Mouse (Mus musculus) stomach, embryonic 14.5 days (tissue): ENCODE measurements around the gene Sgo1. TPM values are rescaled to one million over a fixed set of nuclear protein-coding genes. Genes with fewer than 3 reads are reported as not detected.

Experiments used
- ATAC-seq: fragments of 200-750 bp; cut with Nextera tagmentation; 2 replicates; pipeline ENCODE4 v1.8.0; 2017; ENCODE audit warnings: low read depth, moderate TSS enrichment; ENCODE audit not compliant: insufficient number of reproducible peaks, insufficient read depth, low FRiP score
- H3K27ac ChIP-seq: fragments of 300-500 bp; sonication (generic); 2 replicates; pipeline ENCODE4 v1.5.1; 2014; ENCODE audit warnings: mild to moderate bottlenecking, low read length, moderate library complexity, mixed read lengths
- H3K27me3 ChIP-seq: fragments of 300-500 bp; sonication (generic); 2 replicates; pipeline ENCODE4 v1.6.1; 2014; ENCODE audit warnings: low read length, control low read depth, mixed read lengths; ENCODE audit not compliant: control insufficient read depth, insufficient read depth
- H3K36me3 ChIP-seq: fragments of 300-500 bp; sonication (generic); 2 replicates; pipeline ENCODE4 v1.6.1; 2014; ENCODE audit warnings: mild to moderate bottlenecking, control low read depth, low read length, moderate library complexity, mixed read lengths; ENCODE audit not compliant: control insufficient read depth, insufficient read depth
- H3K4me1 ChIP-seq: fragments of 300-500 bp; sonication (generic); 2 replicates; pipeline ENCODE4 v1.6.1; 2014; ENCODE audit warnings: low read length, control low read depth, mixed read lengths; ENCODE audit not compliant: control insufficient read depth, insufficient read depth
- H3K4me2 ChIP-seq: fragments of 300-500 bp; sonication (generic); replicated peaks from 2 replicates; pipeline ENCODE4 v1.6.1; 2014; ENCODE audit warnings: low read depth, low read length, control low read depth
- H3K4me3 ChIP-seq: fragments of 300-500 bp; sonication (generic); 2 replicates; pipeline ENCODE4 v1.5.1; 2014; ENCODE audit warnings: low read depth, low read length, control low read depth
- H3K9ac ChIP-seq: fragments of 300-500 bp; sonication (generic); replicated peaks from 2 replicates; pipeline ENCODE4 v1.6.1; 2014; ENCODE audit warnings: low read depth, mild to moderate bottlenecking, control low read depth, low read length, moderate library complexity, mixed read lengths
- H3K9me3 ChIP-seq: fragments of 300-500 bp; sonication (generic); 2 replicates; pipeline ENCODE4 v1.6.1; 2016; ENCODE audit warnings: low read depth, low read length, control low read depth; ENCODE audit not compliant: control insufficient read depth
- WGBS: fragments of 180-500 bp; shearing (Covaris S2); extraction: QIAGEN DNeasy Blood & Tissue Kit; methylation state at CpG from one replicate; pipeline ENCODE4 v1.1.7; 2014; 5-methylcytosine and 5-hydroxymethylcytosine counted together
- polyA plus RNA-seq: library from polyadenylated mRNA; unstranded; fragments of >200 nt; fragmentation: Nextera tagmentation; extraction: Ambion mirVana; gene quantifications from 2 replicates; pipeline ENCODE4 v1.2.1, GENCODE M21; 2014

Gene Sgo1
- polyA plus RNA-seq, 1 experiment from 2014 or later = 47.0 TPM

DNA sequence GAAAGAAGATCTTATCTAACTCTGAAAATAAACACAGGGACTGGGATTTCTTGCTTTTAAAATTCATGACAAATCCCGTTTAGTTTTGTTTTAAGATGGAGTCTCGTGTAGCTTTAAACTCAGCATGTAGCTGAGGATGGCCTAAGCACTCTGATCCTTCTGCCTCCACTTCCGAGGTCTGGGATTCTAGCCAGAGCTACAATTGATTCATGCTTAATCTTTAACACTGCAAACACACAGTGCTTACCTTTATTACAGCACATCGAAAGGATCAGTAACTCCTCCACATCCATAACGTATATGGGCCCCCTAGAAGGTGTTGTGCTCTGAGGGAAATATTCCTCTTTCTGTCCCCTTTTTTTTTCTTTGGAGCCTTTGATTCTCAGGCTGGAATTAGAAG is 61.0 kb downstream of the Sgo1 start:
- no peaks in the 10 kb centered on the region for H3K4me1 ChIP-seq
- H3K27ac ChIP-seq = no peak overlapping the region
- ATAC-seq = no peak
- no peak overlapping the region for H3K9ac ChIP-seq
- H3K4me3 ChIP-seq = no peak overlapping the region
- 53% methylated on average over 5 of the region's 5 CpGs for WGBS
- no peaks in the 10 kb centered on the region for H3K27me3 ChIP-seq
- H3K36me3 ChIP-seq = peaks cover 3% of the 10 kb centered on the region; the same call in 1 of the 2 replicates
- H3K4me2 ChIP-seq = no peak overlapping the region
- no peaks in the 10 kb centered on the region for H3K9me3 ChIP-seq

DNA sequence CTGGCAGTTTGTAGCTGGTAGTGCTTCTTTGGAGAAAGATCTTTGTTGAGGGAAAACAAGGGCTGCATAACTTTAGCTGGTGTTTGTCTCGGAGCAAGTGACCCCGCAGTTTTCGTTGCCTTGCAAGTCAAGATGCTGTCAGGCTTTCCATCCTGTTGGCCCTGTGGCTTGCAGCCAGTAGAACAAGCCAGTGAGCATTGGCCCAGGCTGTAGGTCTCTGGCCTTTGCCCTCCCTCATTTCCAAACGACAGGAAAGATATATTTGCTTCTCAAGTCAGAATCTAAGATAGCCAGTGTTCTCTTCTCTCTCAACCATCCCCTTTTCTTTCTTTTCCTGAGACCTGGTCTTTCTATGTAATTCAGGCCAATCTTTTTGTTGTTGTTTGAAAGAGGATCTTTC is 61.6 kb downstream of the Sgo1 start:
- H3K36me3 ChIP-seq = peaks cover under 1% of the 10 kb centered on the region; the same call in 1 of the 2 replicates
- 69% methylated on average over 4 of the region's 4 CpGs for WGBS
- H3K9me3 ChIP-seq = no peaks in the 10 kb centered on the region
- H3K4me1 ChIP-seq = no peaks in the 10 kb centered on the region
- H3K27ac ChIP-seq = no peak overlapping the region
- no peak overlapping the region for H3K9ac ChIP-seq
- H3K4me3 ChIP-seq = no peak overlapping the region
- no peak overlapping the region for H3K4me2 ChIP-seq
- ATAC-seq = no peak
- H3K27me3 ChIP-seq = no peaks in the 10 kb centered on the region

DNA sequence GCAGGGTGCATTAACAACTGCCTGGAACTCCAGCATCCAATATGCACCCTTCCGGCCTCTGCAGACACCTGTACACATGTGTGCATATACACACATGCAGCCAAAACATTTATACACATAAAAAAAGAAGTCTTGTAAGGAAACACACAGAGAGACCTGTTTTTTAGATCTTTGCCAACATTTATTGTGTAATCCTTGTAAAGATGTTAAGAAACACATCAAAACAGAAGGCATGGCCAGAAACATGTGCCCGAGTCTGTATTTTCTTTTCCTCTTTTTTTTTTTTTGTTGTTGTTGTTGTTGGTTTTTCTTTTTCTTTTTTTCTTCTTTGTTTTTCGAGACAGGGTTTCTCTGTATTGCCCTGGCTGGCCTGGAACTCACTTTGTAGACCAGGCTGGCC is 63.0 kb downstream of the Sgo1 start:
- WGBS = 89% methylated on average over 3 of the region's 3 CpGs

More for the DNA sequence above, 63.0 kb downstream of the Sgo1 start:
- Histone ChIP-seq H3K4me2 (no peak overlapping the region), H3K4me3 (no peak overlapping the region), H3K9me3 (no peaks in the 10 kb centered on the region), H3K36me3 (no peaks in the 10 kb centered on the region), H3K27me3 (no peaks in the 10 kb centered on the region), H3K9ac (no peak overlapping the region), H3K4me1 (no peaks in the 10 kb centered on the region), H3K27ac (no peak overlapping the region)
- ATAC-seq = no peak

Other genes with a start within 250 kb of the Sgo1 start
- gene Efhb, start 226.0 kb downstream of the Sgo1 start, polyA plus RNA-seq = 0.69 and 0.94 TPM in 2 replicates
- gene Rab5a, start 210.1 kb downstream of the Sgo1 start, polyA plus RNA-seq = 74.1 and 93.8 TPM in 2 replicates
- 0.48 and 0.86 TPM in 2 replicates for gene Pp2d1, start 149.9 kb downstream of the Sgo1 start, polyA plus RNA-seq
- 7.8 and 8.4 TPM in 2 replicates for gene Kat2b, start 122.5 kb downstream of the Sgo1 start, polyA plus RNA-seq
- gene Sult1c2, start 157.0 kb upstream of the Sgo1 start, polyA plus RNA-seq = 0.22 TPM in 1 of 2 replicates, not detected in the other